Mouse (Mus musculus) T-helper 2 cell (primary cell): ENCODE measurements around the gene Tchhl1.

Experiments used
- in situ Hi-C: fragments of 300-600 bp; cut with MboI, MseI; formaldehyde crosslinking; loops from one replicate; pipeline ENCODE4 v1.15.1; 2025; ENCODE audit warnings: high pct_unique_total_duplicates

Gene Tchhl1

GRCm38 (mm10) chr3:93468561-93468960 is at the start of gene Tchhl1:
Gene Tchhl1, plus strand, starts transcription at chr3:93468754.
- in situ Hi-C loops, result no loop called here

- in situ Hi-C loops, result no loop called here
These were observed 36.9 kb upstream of the Tchhl1 start for GRCm38 (mm10) chr3:93431673-93432072.

- in situ Hi-C loops, result no loop called here
These were observed 26.5 kb upstream of the Tchhl1 start, which contains the start of gene Tchh for GRCm38 (mm10) chr3:93442030-93442429. Gene Tchh, plus strand, starts transcription at chr3:93442330.

- in situ Hi-C loops, result no loop called here
These were observed 25.0 kb upstream of the Tchhl1 start for GRCm38 (mm10) chr3:93443501-93444101.

GRCm38 (mm10) chr3:93444343-93445164 is 24.0 kb upstream of the Tchhl1 start:
- in situ Hi-C loops, result loop anchor here (5.0 kb wide), 1 partner anchor 48 kb away; no protein-coding TSS in a partner anchor

- in situ Hi-C loops, result loop anchor here (5.0 kb wide), 1 partner anchor 47 kb away; no protein-coding TSS in a partner anchor
These were observed 23.3 kb upstream of the Tchhl1 start for GRCm38 (mm10) chr3:93445165-93445705.

- in situ Hi-C loops, result loop anchor here (5.0 kb wide), 1 partner anchor 46 kb away; no protein-coding TSS in a partner anchor
These were observed 22.3 kb upstream of the Tchhl1 start for GRCm38 (mm10) chr3:93446128-93446755.

GRCm38 (mm10) chr3:93446756-93447137 is 21.8 kb upstream of the Tchhl1 start:
- in situ Hi-C loops, result loop anchor here (5.0 kb wide), 1 partner anchor 46 kb away; no protein-coding TSS in a partner anchor

GRCm38 (mm10) chr3:93447138-93447841 is 21.3 kb upstream of the Tchhl1 start:
- in situ Hi-C loops, result loop anchor here (5.0 kb wide), 1 partner anchor 45 kb away; no protein-coding TSS in a partner anchor

GRCm38 (mm10) chr3:93466556-93466955 is 2.0 kb upstream of the Tchhl1 start:
- in situ Hi-C loops, result no loop called here

- in situ Hi-C loops, result no loop called here
These were observed 1.4 kb upstream of the Tchhl1 start for GRCm38 (mm10) chr3:93467130-93467529.

GRCm38 (mm10) chr3:93469629-93470028 is 1.1 kb downstream of the Tchhl1 start:
- in situ Hi-C loops, result no loop called here

- in situ Hi-C loops, result no loop called here
These were observed 11.5 kb downstream of the Tchhl1 start for GRCm38 (mm10) chr3:93480053-93480452.

- in situ Hi-C loops, result no loop called here
These were observed 13.5 kb downstream of the Tchhl1 start for GRCm38 (mm10) chr3:93481982-93482616.

GRCm38 (mm10) chr3:93485611-93486010 is 17.1 kb downstream of the Tchhl1 start:
- in situ Hi-C loops, result no loop called here

GRCm38 (mm10) chr3:93488541-93488940 is 20.0 kb downstream of the Tchhl1 start:
- in situ Hi-C loops, result no loop called here

GRCm38 (mm10) chr3:93492176-93492575 is 23.6 kb downstream of the Tchhl1 start:
- in situ Hi-C loops, result loop anchor here (5.0 kb wide), 3 partner anchors 45 to 375 kb away; no protein-coding TSS in a partner anchor

- in situ Hi-C loops, result loop anchor here (5.0 kb wide), 3 partner anchors 47 to 377 kb away; no protein-coding TSS in a partner anchor
These were observed 25.4 kb downstream of the Tchhl1 start for GRCm38 (mm10) chr3:93493992-93494391.

GRCm38 (mm10) chr3:93494774-93495173 is 26.2 kb downstream of the Tchhl1 start:
- in situ Hi-C loops, result loop anchor here (5.0 kb wide), 3 partner anchors 47 to 377 kb away; no protein-coding TSS in a partner anchor

- in situ Hi-C loops, result no loop called here
These were observed 28.6 kb downstream of the Tchhl1 start for GRCm38 (mm10) chr3:93497131-93497530.
